Mouse (Mus musculus): Measurements from ENCODE around the gene 2210010C04Rik.

The 2210010C04Rik gene

GRCm38 (mm10) chr6:41035409-41035808, at the start of gene 2210010C04Rik:
Gene 2210010C04Rik (minus strand): TSS chr6:41035509.
- no peak for DNase-seq (ENCODE audit: low read depth, low spot score)

GRCm38 (mm10) chr6:41080121-41080520, 44.8 kb upstream of the 2210010C04Rik start:
- DNase-seq (ENCODE audit: low read depth, low spot score) = no peak

- DNase-seq (ENCODE audit: low read depth, low spot score) = no peak
These were observed 43.4 kb upstream of the 2210010C04Rik start for GRCm38 (mm10) chr6:41078539-41079303.

GRCm38 (mm10) chr6:41075753-41076152, 40.4 kb upstream of the 2210010C04Rik start:
- DNase-seq (ENCODE audit: low read depth, low spot score) = no peak

- no peak for DNase-seq (ENCODE audit: low read depth, low spot score)
These were observed 28.0 kb upstream of the 2210010C04Rik start for GRCm38 (mm10) chr6:41063332-41063731.

GRCm38 (mm10) chr6:41062746-41063145, 27.4 kb upstream of the 2210010C04Rik start:
- DNase-seq (ENCODE audit: low read depth, low spot score) = no peak

GRCm38 (mm10) chr6:41062081-41062480, 26.8 kb upstream of the 2210010C04Rik start:
- DNase-seq (ENCODE audit: low read depth, low spot score) = no peak

- DNase-seq (ENCODE audit: low read depth, low spot score) = no peak
These were observed 25.8 kb upstream of the 2210010C04Rik start for GRCm38 (mm10) chr6:41061085-41061484.

- no peak for DNase-seq (ENCODE audit: low read depth, low spot score)
These were observed 22.3 kb upstream of the 2210010C04Rik start for GRCm38 (mm10) chr6:41057653-41058052.

- DNase-seq (ENCODE audit: low read depth, low spot score) = peak; percentile 23
These were observed 20.3 kb upstream of the 2210010C04Rik start for GRCm38 (mm10) chr6:41055581-41055980.

- no peak for DNase-seq (ENCODE audit: low read depth, low spot score)
These were observed 19.1 kb upstream of the 2210010C04Rik start for GRCm38 (mm10) chr6:41054379-41054778.

GRCm38 (mm10) chr6:41051824-41052223, 16.5 kb upstream of the 2210010C04Rik start:
- no peak for DNase-seq (ENCODE audit: low read depth, low spot score)

GRCm38 (mm10) chr6:41048602-41049001, 13.3 kb upstream of the 2210010C04Rik start:
- no peak for DNase-seq (ENCODE audit: low read depth, low spot score)

GRCm38 (mm10) chr6:41047961-41048360, 12.7 kb upstream of the 2210010C04Rik start:
- DNase-seq (ENCODE audit: low read depth, low spot score) = no peak

GRCm38 (mm10) chr6:41047202-41047601, 11.9 kb upstream of the 2210010C04Rik start:
- DNase-seq (ENCODE audit: low read depth, low spot score) = no peak

- DNase-seq (ENCODE audit: low read depth, low spot score) = no peak
These were observed 11.2 kb upstream of the 2210010C04Rik start for GRCm38 (mm10) chr6:41046553-41046952.

GRCm38 (mm10) chr6:41044753-41045152, 9.4 kb upstream of the 2210010C04Rik start:
- DNase-seq (ENCODE audit: low read depth, low spot score) = no peak

- DNase-seq (ENCODE audit: low read depth, low spot score) = no peak
These were observed 9.0 kb upstream of the 2210010C04Rik start for GRCm38 (mm10) chr6:41044314-41044713.

- DNase-seq (ENCODE audit: low read depth, low spot score) = no peak
These were observed 2.5 kb downstream of the 2210010C04Rik start for GRCm38 (mm10) chr6:41032802-41033201.

- no peak for DNase-seq (ENCODE audit: low read depth, low spot score)
These were observed 3.1 kb downstream of the 2210010C04Rik start for GRCm38 (mm10) chr6:41032231-41032630.

- DNase-seq (ENCODE audit: low read depth, low spot score) = no peak
These were observed 4.5 kb downstream of the 2210010C04Rik start for GRCm38 (mm10) chr6:41030821-41031220.

- no peak for DNase-seq (ENCODE audit: low read depth, low spot score)
These were observed 8.3 kb downstream of the 2210010C04Rik start for GRCm38 (mm10) chr6:41027053-41027452.

- DNase-seq (ENCODE audit: low read depth, low spot score) = no peak
These were observed 9.2 kb downstream of the 2210010C04Rik start for GRCm38 (mm10) chr6:41025873-41026650.

Measured in embryo, embryonic 11.5 days (tissue).